Mouse (Mus musculus) layer of hippocampus, postnatal 25 days (tissue): Measurements from ENCODE around the gene Nf1. TPM values are rescaled to one million over a fixed set of nuclear protein-coding genes. Genes with fewer than 3 reads are reported as not detected.

Experiments used
- DNase-seq, 2 experiments: peaks; one replicate each; pipeline ENCODE4 v3.0.0; 2022; ENCODE audit warnings: mixed read lengths in 2 of 2, low spot score in 1 of 2; ENCODE audit errors: extremely low spot score in 1 of 2
- total RNA-seq, 2 experiments: library from RNA; stranded (reverse); gene quantifications; 2 replicates each; pipeline ENCODE4 v1.2.3; 2021

Nf1 gene
- total RNA-seq, 2 experiments from 2014 or later, result 103 to 117 TPM

DNA sequence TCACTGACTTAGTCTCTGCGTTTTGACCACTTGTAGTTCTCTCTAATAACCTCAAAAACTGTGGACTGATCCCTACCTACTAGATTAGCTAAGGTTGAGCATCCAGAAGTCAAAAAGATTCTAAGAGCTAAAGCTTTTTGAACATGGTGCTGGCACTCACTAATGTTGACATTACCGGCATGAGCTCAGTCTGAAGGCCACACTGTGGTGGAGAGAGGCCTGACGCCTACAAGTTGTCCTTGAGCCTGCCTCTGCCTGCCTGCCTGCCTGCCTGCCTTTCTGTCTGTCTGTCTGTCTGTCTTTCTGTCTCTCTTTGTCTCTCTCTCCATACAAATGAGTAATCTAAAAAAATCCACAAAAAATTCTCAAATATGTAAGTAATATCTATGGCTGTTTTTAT, 118.4 kb downstream of the Nf1 start:
- DNase-seq, result no peak

DNA sequence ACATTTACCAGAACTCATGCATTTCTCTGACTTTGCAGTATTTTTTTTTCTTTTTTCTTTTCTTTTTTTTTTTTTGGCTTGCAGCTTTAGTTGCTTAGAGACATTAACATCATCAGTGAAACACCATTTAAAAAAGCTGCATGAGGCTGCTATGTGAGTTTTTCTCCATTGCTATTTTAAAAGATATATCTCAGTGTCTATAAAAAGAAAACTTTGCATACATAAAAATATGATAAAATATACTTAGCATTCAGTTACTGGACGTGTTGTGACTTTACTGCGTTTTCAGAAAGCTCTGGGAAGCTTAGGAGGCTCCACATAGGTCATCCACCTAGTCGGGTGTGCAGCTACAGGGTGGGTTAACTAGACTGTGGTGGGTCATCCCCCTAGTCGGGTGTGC, 120.4 kb downstream of the Nf1 start:
- no peak for DNase-seq

DNA sequence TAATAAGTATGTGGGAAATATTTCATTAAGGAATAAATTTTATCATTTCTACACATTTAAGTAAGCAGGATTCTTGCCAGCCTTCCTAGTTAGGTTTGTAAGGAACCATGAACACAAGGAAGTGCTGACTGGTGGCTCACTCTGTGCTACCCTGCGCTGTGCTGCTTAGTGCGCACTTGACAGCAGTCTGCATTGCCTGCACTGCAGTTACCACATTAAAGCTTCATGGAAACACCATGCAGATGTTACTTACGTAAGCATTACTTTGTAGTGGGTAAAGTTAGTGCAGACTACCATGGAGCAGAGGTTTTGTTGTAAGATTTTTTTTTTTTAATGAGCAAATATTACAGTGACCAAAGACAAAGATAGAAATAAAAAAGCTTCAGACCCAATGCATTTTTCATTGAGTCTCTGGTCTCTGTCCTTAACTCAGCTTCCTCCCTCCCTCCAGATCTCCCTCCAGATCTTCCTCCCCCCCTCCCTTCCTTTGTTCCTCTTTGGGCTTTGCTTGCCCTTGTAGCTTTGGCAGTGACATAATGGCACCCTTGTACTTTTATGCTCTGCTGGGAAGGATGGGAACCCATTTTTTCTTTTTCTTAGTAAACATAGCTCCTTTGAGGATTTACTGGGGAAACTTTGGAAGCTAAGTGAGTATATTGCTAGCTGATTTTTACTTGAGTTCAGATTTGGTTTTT, 121.4 kb downstream of the Nf1 start:
- DNase-seq, result no peak

DNA sequence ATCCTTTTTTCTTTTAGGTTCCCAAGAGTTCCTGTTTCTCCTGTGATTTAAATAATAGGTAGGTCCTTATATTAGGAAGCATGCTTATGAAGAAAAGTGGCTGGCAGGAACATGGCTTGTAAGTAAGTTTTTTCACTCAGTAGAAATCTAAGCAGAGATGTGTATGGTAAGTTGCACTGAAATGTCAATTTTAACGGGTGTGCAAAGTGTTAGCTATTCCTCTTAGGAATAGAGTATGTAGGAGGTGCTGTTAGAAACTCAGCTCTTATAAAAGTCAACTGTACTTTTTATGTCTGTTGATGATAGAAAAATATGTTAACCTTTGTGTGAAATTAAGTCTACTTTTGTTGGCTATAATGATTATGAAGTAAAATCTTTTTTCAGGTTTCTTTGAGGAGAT, 128.6 kb downstream of the Nf1 start:
- DNase-seq, result no peak

DNA sequence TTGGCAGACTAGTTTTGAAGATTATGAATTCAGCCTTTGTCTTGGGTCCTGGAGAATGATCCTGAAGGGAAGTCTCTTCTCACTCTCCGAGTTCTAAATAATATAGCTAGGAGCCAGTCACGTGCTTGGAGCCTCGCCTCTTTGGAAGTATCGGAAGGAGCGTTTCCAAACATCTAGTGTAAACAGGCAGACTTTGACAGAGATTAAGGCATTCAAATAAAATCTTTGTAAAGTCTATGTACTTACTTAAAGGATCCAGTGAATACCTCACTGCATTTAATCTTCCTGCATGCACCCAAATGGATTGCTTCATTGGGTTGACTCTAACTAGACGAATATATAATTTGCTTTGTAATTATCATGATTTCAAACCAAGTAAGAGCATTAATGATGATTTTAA, 143.9 kb downstream of the Nf1 start:
- no peak for DNase-seq

DNA sequence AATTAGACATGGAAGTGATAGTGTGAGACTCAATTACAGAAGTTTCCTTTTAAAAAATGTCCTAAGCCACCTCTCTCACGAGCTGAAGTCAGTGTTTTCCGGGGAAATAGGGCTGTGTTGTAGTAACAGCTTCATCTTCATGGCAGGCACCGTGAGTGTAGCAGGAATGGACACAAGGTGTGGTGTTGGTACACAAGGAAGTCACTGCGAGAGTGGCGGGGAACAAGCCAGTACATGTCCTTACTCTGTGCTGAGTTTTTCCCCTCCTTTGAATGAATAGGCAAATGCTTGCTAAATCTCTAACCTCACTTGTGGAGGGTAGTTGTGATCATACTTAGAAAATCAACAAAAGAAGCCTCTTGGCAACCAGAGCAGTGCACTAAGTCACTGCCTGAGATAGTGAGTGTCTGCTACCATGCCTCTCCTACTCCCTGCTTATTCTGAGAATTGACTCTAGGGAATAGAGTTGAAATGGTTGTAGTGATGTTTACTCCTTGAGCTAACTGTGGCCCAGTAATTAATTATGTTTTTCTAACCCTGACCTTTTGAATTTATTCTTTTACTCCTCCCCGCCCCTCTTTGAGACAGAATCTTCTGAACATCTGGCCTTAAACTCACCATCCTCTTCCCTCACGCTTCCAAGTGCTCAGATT, 144.5 kb downstream of the Nf1 start:
- no peak for DNase-seq

DNA sequence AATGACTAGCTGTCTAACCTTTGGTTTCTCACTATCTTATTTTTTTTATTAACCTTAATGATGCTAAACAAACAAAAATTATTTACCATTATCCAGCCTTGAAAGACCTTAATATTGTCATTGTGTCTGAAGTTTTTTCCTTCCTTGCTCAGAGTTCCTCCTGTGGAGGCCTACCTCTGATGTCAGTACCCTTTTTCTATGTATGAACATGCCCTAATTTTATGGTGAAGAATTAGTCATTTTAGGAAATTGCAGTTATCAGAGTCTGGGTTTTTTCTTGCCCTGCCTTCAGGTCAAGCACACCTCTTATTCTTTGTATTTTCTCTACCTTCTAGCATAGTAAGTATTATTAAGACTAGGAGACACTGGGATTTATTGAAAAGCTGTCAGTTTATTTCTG, 145.2 kb downstream of the Nf1 start:
- DNase-seq, result no peak

DNA sequence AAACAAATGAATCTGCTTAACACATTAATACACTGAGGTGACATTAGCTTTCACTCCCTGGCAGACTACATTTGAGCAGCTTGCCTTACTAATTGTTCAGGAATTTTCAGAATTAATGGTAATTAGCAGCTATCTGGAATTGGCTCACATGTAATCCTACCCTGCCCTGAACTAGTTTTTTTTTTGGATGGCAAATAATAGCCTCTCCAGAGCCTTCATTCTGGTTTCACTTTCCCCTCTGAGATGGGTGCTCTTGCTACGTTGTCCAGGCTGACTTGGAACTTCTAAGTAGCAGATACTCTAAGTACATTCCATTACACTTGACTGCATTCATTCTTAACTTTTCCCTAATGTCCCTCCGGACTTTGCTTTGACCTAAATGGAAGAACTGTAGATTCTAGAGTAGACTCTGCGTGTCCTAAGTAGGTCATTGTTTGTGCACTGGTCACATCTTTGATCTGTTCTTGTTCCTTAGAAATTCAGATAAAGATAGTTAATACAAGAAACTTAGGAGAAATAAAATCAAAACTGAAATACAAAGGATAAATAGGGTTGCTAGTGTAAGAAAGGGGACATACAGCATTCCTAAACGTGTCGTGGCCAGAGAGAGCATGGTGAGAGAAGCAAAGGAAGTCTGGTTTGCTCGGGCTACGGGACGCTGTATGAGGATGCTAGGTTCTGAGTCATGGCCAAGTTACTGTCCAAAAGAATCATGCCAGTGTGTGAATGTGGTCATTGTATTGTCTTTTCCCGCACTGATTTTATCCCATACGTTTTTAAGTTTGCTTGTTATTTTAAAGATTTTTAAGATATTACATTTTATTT, 155.7 kb downstream of the Nf1 start:
- DNase-seq, result no peak

DNA sequence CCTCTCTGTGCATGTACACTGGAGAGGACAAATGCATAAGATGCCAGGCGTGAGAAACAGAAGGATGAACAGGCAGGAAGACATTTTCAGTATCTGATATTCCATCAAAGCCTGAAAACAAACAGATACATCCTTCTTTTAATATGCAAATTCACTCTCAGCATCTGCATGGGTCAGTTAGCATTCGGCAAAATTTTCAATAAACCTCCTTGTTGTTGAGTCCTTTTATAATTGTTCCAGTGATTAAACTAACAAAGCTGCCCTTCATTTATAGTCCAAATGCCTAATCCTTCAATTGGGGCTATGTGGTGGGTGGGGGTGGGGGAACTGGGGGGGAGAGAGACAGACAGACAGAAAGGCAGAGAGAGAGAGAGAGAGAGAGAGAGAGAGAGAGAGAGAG, 163.4 kb downstream of the Nf1 start:
- DNase-seq, result no peak

DNA sequence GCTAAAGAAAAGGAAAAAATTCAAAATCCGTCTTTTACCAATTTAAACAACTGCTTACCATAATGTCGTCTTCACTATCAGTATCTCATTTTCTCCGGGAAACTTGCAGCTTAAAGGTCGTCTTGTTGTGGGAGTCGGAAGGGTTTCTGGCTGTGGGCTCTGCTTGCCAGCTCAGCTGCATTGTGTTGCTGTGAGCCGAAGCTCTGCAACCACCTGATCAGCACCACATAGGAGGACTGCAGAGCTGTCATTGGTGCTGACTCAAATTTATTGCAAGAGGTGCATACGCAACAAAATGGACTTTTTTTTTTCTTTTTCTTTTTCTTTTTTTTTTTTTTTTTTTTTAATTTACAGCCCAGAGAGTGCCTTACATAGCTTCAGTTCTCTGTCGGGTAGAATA, 164.4 kb downstream of the Nf1 start, which contains the start of gene Omg:
TSS of gene Omg (minus strand) at position 240 of the 400 bp plus-strand sequence.
- peak; percentile 46 to 58 for DNase-seq

DNA sequence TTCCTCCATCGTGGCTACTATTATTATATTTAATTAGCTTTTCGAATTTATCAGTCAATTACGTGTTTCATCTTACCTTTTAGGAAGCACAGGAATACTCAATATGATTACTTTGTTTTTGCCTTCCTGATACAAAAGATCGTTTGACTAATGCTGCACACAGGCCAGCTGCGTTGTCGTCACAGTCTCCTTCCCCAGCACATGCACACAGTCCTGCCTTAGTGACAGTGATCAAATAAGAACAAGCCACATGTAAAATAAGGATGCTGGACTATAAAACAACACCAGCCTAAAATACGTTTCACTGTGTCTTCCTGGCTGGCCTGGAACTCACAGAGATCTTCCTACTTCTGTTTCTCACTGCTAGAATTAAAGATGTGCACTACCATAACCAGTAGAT, 165.0 kb downstream of the Nf1 start:
- no peak for DNase-seq

DNA sequence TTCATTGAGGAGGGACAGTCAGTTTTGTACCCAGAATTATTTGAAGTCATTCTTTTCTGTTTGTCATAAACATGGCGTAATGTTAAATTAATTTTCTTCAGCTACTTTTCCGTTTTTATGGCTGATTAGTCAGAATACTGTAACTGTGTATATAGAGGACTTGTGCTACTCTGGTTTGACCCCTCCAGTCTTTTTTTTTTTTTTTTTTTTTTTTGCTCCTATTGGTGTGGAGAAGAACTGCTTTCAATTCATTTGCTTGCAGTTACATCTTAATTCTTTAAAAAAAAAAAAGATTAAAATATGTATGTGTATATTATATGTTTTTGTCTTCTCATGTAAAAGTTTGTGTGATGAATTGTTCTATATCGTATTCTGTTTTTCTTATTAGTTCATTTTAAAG, 172.5 kb downstream of the Nf1 start:
- DNase-seq, result no peak

DNA sequence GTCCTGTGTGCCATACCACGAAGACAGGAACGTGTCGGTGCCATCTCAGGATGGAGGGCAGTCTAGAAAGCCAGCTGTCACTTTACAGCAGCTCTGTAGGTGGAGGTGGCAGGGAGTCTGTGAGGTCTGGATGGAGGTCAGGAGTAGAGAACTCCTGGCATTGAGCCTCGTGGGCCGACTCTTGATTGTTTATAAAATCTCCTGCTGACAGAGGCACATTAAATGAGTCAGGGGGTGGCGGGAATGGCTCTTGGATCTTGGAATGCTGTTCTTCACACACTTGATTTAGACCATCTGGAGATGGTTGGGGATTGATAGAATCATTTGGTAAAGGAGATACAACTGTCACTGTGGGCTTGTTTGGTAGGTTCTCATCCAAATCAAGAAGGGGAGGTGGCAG, 175.8 kb downstream of the Nf1 start:
- no peak for DNase-seq

DNA sequence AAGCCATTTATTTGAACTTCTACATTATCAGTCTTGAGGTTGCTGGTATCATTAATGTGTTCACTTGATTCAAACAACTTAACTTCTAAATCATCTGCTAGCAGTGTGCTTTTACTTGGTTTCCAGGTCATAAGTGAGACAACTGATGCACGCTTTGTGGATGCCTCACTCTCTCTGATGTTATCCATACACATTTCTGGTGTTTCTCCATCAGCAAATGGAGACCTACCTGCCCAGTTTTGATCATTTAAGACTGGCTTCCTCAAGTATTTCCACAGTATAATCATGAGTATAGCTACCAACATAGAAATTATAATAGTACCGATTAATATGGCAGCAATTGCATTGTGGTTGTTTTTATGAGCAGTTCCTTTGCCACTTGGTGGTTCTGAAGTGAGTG, 176.3 kb downstream of the Nf1 start:
- no peak for DNase-seq

DNA sequence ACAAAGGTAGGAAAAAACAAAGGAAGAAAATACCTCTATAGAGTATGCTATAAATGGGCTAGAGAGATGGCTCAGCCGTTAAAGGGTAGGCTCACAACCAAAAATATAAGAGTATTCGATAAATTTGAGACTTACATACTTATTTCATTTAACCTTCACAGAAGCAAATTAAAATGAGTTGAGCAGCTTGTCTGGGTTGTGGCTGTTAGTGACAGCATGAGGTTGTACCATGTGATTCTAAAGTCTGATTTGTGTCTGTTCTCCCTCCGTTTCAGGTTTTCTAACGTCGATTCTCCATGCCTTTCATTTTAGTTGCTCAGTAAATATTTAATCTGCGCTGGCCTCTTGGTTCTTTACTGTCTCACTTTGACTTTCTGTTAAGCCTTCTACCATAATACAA, 179.8 kb downstream of the Nf1 start:
- no peak for DNase-seq

DNA sequence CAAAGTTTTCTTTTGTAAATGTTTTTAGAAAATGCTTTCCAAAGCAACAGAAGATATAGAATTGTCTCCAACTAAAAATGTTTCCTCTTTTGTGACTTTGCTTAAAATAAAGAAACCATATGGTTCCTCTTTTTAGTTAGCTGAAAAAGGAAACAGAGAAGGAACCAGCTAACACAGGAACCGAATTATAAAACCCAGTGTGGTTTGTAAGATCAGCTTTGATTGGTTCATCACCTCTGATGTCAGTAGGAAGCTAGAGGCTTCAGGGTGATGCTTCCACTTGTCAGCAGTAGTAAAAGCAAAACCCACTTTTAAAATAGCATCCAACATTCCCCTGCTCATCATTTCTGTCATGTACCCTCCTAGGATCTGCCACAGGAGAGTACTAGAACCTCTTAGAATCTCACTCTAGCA, 180.4 kb downstream of the Nf1 start:
- no peak for DNase-seq

DNA sequence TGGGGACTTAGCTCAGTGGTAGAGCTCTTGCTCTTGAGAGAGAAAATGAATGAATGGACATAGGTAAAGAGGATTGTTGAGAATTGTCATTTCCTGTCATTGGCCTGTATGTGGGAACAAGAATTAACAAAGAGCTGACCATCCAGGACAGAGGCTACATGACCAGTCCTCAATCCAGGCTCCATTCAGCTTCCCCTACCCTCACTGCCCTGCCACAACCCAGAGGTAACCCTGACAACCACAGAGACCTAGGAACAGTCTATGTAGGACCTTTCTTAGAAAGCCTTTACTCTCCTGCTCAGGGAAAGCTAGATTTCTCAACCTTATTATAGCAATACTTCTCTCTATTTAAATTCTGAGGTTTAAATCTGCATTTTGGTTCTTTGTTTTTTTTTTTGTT, 181.3 kb downstream of the Nf1 start:
- no peak for DNase-seq

DNA sequence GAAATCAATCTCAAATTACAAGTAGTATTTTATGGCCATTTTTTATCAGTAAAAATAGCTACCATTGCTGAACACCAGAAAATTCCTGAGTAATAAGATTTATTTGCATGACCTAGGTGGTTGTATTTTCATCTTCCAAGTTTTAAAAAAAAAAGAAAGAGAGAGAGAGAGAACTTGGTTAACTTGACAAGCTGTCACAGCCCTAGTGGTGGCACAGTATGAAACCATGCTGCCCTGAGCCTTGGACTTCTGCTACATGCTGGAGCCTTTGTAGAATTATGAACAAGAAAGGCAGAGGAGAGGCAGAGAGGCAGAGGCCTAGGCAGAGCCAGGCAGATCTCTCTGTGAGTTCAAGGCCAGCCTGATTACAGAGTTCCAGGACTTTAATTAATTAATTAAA, 182.4 kb downstream of the Nf1 start:
- DNase-seq, result no peak

DNA sequence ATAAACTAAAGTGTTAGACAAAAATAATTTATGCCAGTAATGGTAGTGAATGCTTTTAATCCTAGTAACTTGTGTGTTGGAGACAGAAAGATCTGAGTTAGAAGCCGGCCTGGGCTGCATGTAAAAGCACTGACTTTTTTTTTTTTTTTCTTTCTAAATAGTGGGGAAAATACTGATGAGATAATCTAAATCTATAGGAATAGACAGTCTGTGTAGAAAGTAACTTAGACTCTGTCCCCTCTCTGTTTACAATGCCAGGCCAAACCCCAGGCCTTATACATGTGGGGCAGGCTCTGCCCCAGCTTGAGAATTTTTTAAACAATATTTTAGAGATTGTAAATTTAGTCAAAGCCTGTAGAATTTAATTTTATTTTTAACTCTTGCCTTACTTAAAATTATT, 183.5 kb downstream of the Nf1 start:
- DNase-seq, result no peak

DNA sequence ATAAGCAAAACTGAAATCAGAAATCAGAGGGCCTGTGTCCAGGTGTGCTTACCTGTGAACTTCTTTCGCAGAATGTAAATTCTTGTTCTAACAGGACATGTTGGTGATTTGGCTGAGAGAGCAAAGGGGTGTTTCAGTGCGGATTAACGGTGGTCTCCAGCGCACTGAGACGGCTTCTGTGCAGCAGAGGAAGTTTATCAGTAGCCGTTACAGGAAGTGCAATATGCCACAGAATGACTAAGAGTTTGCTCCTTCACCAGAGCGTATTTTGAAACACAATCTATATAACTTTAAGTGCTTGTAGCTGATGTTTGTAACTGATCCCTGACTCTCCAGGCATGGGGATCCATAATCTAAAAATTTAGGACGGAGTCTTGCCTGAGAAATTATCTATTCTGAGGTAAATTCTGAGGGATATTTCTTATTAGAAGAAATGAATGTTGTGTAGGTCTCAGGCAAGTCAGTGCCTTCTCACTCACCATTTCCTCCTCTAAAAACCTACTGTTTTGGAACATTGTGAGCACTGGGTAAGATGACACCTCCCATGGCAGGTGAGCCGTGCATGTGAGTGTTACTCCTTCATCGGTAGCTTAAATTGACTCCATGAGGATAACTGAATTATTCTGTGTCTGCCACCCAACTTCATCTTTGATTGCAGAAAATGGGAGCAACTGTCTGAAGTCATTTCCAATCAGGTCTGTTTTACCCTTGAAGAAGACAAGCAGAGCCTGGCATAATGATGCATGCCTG, 184.2 kb downstream of the Nf1 start, which contains the start of gene Evi2b:
TSS of gene Evi2b (minus strand) at position 203 of the 750 bp plus-strand sequence.
- no peak for DNase-seq

DNA sequence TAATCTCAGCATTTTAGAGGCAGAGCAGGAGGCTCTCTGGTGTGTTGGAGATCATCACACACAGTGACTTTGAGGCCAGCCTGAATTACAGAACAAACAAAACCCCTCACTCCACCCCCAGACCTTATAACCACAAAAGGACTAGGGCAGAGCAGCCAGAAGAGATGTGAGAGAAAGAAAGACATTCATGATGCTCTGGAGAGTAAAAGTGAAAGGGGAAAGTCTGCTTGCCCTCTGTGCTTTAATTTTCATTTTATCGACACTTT, 184.8 kb downstream of the Nf1 start:
- no peak for DNase-seq
